In the genomic region with DNA sequence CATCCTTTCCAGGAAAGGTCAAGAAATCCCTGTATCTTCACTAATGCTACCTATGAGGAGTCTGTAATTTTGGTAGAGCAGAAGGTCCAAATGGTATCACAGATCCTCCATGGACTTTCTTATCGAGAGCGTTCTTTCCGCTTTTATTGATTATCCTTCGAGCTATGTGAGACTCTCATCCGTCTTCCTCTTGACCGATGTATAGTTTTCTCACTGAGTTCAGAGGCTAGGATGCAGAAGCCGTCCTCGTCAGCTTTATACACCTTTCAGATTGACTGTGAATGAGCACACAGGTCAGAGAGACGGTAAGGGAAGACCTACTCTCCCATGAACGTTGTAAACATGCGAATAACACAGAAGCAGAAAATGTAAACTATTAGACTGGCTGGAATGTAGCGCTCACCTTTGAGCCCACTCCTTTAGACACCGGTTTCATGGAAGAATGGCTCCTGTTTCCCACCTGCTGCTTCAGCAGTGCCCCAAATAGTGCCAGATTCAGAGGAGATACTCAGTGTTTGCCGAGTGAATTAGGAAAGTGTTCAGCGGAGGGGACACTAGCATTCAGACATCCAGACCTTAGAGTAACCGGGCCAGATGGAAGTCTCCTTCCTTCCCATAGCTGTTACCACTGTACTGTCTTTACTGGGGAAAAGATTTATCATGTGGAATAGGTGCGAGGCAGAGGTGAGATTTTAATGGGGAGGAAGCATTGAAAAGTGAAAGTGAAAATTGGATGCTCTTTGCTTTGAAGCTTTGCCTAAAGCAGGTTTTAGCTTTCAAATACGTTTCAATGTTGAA, we compare ENCODE assay signal across 12 mouse cellular contexts. TPM values are rescaled to one million over a fixed set of nuclear protein-coding genes. Genes with fewer than 3 reads are reported as not detected.
DNase-seq lines count a peak whose midpoint lies in the region; ATAC-seq and TF ChIP-seq lines count a peak whose summit lies in the region.
"Had no signal": no experiment of that assay in that cellular context is flagged by ENCODE, and none has a peak within 500 bp of the region (broad histone marks: within the 10 kb centered on the region; RNA-seq: fewer than 3 reads in every experiment).

No protein-coding gene starts in this region.

- no peaks in the 10 kb centered on the region for H3K36me3 ChIP-seq in midbrain, embryonic 11.5 days (ENCODE audit: control insufficient read depth, insufficient read depth, low read length)
- H3K36me3 ChIP-seq in midbrain, embryonic 16.5 days (ENCODE audit: control insufficient read depth, insufficient read depth, low read length), result no peaks in the 10 kb centered on the region
- 0 out of 2 replicates have a peak, but pooled peaks cover 3% of the 10 kb centered on the region for H3K36me3 ChIP-seq in intestine, postnatal 0 days (ENCODE audit: control insufficient read depth, insufficient read depth)
- no peaks in the 10 kb centered on the region; the same call in 1 of the 2 replicates for H3K36me3 ChIP-seq in stomach, postnatal 0 days (ENCODE audit: control insufficient read depth, insufficient read depth, low read length)
- H3K36me3 ChIP-seq: midbrain, embryonic 10.5 days had no signal

- H3K9ac ChIP-seq in midbrain, embryonic 11.5 days (ENCODE audit: low read length), result no peak overlapping the region
- H3K9ac ChIP-seq in midbrain, embryonic 16.5 days (ENCODE audit: low read depth, low read length), result no peak overlapping the region
- H3K9ac ChIP-seq in intestine, postnatal 0 days (ENCODE audit: low read depth, low read length), result no peak overlapping the region
- no peak overlapping the region for H3K9ac ChIP-seq in stomach, postnatal 0 days (ENCODE audit: low read length)

- no peaks in the 10 kb centered on the region for H3K27me3 ChIP-seq in midbrain, embryonic 11.5 days (ENCODE audit: control insufficient read depth, insufficient read depth, low read length)
- H3K27me3 ChIP-seq in midbrain, embryonic 16.5 days (ENCODE audit: control insufficient read depth, insufficient read depth, low read depth, low read length), result no peaks in the 10 kb centered on the region
- no peaks in the 10 kb centered on the region for H3K27me3 ChIP-seq in intestine, postnatal 0 days (replicated peaks; ENCODE audit: control insufficient read depth, insufficient read depth, low read length)
- no peaks in the 10 kb centered on the region for H3K27me3 ChIP-seq in stomach, postnatal 0 days (ENCODE audit: control insufficient read depth, insufficient read depth, low read length)

- TF ChIP-seq CTCF in intestine, postnatal 0 days (IDR thresholded peaks at IDR 0.05; ENCODE audit: low read depth), result no peak
- TF ChIP-seq CTCF in stomach, postnatal 0 days (IDR thresholded peaks at IDR 0.05; ENCODE audit: low read depth), result no peak

- no peak overlapping the region for H3K27ac ChIP-seq in midbrain, embryonic 11.5 days (ENCODE audit: low read depth, low read length)
- no peak overlapping the region for H3K27ac ChIP-seq in midbrain, embryonic 16.5 days (ENCODE audit: low read length)
- H3K27ac ChIP-seq in intestine, postnatal 0 days (ENCODE audit: low read depth, low read length), result no peak overlapping the region
- H3K27ac ChIP-seq in stomach, postnatal 0 days (replicated peaks), result no peak overlapping the region
- H3K27ac ChIP-seq: midbrain, embryonic 10.5 days had no signal

- WGBS in midbrain, embryonic 11.5 days, result 86% methylated on average over 18 of the region's 18 CpGs
- WGBS in midbrain, embryonic 16.5 days, result 84% methylated on average over 18 of the region's 18 CpGs
- 62% methylated on average over 18 of the region's 18 CpGs for WGBS in intestine, postnatal 0 days
- 43% methylated on average over 18 of the region's 18 CpGs for WGBS in stomach, postnatal 0 days

- no peak overlapping the region for H3K4me3 ChIP-seq in midbrain, embryonic 11.5 days (ENCODE audit: low read depth, low read length)
- no peak overlapping the region for H3K4me3 ChIP-seq in midbrain, embryonic 16.5 days (ENCODE audit: low read depth, low read length)
- H3K4me3 ChIP-seq in intestine, postnatal 0 days (ENCODE audit: low read depth, low read length), result peak overlapping the region; percentile 23
- H3K4me3 ChIP-seq in stomach, postnatal 0 days (ENCODE audit: low read depth, low read length), result peak overlapping the region; percentile 24
- H3K4me3 ChIP-seq: midbrain, embryonic 10.5 days had no signal

- intact Hi-C loops in heart, postnatal 25 days (cut with DNase I), result no loop called here

- DNase-seq in heart, adult 11 months, result peak; percentile 85
- no peak for DNase-seq in heart, postnatal 25 days (ENCODE audit: low spot score)
- peak; percentile 31 for DNase-seq in midbrain, embryonic 11.5 days (ENCODE audit: low spot score, missing footprints)
- no peak for DNase-seq in stomach, postnatal 0 days (ENCODE audit: low spot score)
- no peak for DNase-seq in spleen, adult 12 weeks (ENCODE audit: low spot score)
- no peak for DNase-seq in cerebellum, adult 8-10 months
- DNase-seq: embryo, embryonic 11 days; gastrocnemius, postnatal 36 days had no signal

- no peaks in the 10 kb centered on the region for H3K9me3 ChIP-seq in midbrain, embryonic 11.5 days (ENCODE audit: control insufficient read depth, low read length)
- no peaks in the 10 kb centered on the region for H3K9me3 ChIP-seq in midbrain, embryonic 16.5 days (replicated peaks; ENCODE audit: control insufficient read depth, low read length, poor library complexity, severe bottlenecking)
- no peaks in the 10 kb centered on the region for H3K9me3 ChIP-seq in intestine, postnatal 0 days (ENCODE audit: control insufficient read depth)
- H3K9me3 ChIP-seq in stomach, postnatal 0 days (ENCODE audit: control insufficient read depth, low read length), result no peaks in the 10 kb centered on the region
- H3K9me3 ChIP-seq: midbrain, embryonic 10.5 days had no signal

- no peak overlapping the region for H3K4me2 ChIP-seq in midbrain, embryonic 11.5 days
- H3K4me2 ChIP-seq in midbrain, embryonic 16.5 days (ENCODE audit: low read length), result no peak overlapping the region
- H3K4me2 ChIP-seq in intestine, postnatal 0 days (replicated peaks; ENCODE audit: low read depth), result peak overlapping the region; percentile 59
- peak overlapping the region; percentile 46 for H3K4me2 ChIP-seq in stomach, postnatal 0 days (replicated peaks; ENCODE audit: low read depth)

- no peak for TF ChIP-seq EP300 in stomach, postnatal 0 days (optimal IDR thresholded peaks at IDR 0.05)

- ATAC-seq in midbrain, embryonic 11.5 days (ENCODE audit: low FRiP score), result no peak
- ATAC-seq in midbrain, embryonic 16.5 days, result no peak
- no peak for ATAC-seq in intestine, postnatal 0 days
- ATAC-seq in stomach, postnatal 0 days (ENCODE audit: low FRiP score, low TSS enrichment), result no peak

- 0 out of 2 replicates have a peak, but pooled peaks cover 3% of the 10 kb centered on the region for H3K4me1 ChIP-seq in midbrain, embryonic 11.5 days (ENCODE audit: control insufficient read depth, insufficient read depth, low read length)
- H3K4me1 ChIP-seq in midbrain, embryonic 16.5 days (ENCODE audit: control insufficient read depth, insufficient read depth, low read length), result peaks cover 10% of the 10 kb centered on the region; the same call in 1 of the 2 replicates
- peaks cover 5% of the 10 kb centered on the region; the same call in 1 of the 2 replicates for H3K4me1 ChIP-seq in intestine, postnatal 0 days (replicated peaks; ENCODE audit: control insufficient read depth, insufficient read depth, low read length)
- no peaks in the 10 kb centered on the region for H3K4me1 ChIP-seq in stomach, postnatal 0 days (replicated peaks; ENCODE audit: control insufficient read depth, insufficient read depth)

RNA-seq across cellular contexts. Expression of a gene that starts 4.2 kb away (rescaled TPM):
- 1 to 10 TPM; 2.0 to 2.3 TPM for total RNA-seq in heart, postnatal 25 days (2021)
- polyA plus RNA-seq in midbrain, embryonic 11.5 days (2014; fragmentation: Nextera tagmentation; extraction: Ambion mirVana), result 0.34 and 0.77 TPM in 2 replicates
- 0.71 and 0.93 TPM in 2 replicates for polyA plus RNA-seq in midbrain, embryonic 16.5 days (2015; fragmentation: Nextera tagmentation; extraction: Ambion mirVana)
- 0.30 TPM in 2 replicates for polyA plus RNA-seq in intestine, postnatal 0 days (2015; fragmentation: Nextera tagmentation; extraction: Ambion mirVana)
- polyA plus RNA-seq in stomach, postnatal 0 days (2015; fragmentation: Nextera tagmentation; extraction: Ambion mirVana), result 0.08 and 0.16 TPM in 2 replicates

RNA-seq across cellular contexts. Expression of a gene that starts 4.3 kb away (rescaled TPM):
- total RNA-seq in heart, postnatal 25 days (2021), result 10 to 100 TPM; 24.9 to 27.3 TPM
- 60.4 and 68.1 TPM in 2 replicates for polyA plus RNA-seq in midbrain, embryonic 11.5 days (2014; fragmentation: Nextera tagmentation; extraction: Ambion mirVana)
- 82.4 and 84.1 TPM in 2 replicates for polyA plus RNA-seq in midbrain, embryonic 16.5 days (2015; fragmentation: Nextera tagmentation; extraction: Ambion mirVana)
- polyA plus RNA-seq in intestine, postnatal 0 days (2015; fragmentation: Nextera tagmentation; extraction: Ambion mirVana), result 147 TPM in 2 replicates
- polyA plus RNA-seq in stomach, postnatal 0 days (2015; fragmentation: Nextera tagmentation; extraction: Ambion mirVana), result 166 and 169 TPM in 2 replicates

RNA-seq across cellular contexts. Expression of a gene that starts 37.0 kb away (rescaled TPM):
- not detected for total RNA-seq in heart, postnatal 25 days (2021)
- 0.77 and 0.82 TPM in 2 replicates for polyA plus RNA-seq in midbrain, embryonic 11.5 days (2014; fragmentation: Nextera tagmentation; extraction: Ambion mirVana)
- polyA plus RNA-seq in midbrain, embryonic 16.5 days (2015; fragmentation: Nextera tagmentation; extraction: Ambion mirVana), result 3.7 and 4.3 TPM in 2 replicates
- not detected in 2 replicates for polyA plus RNA-seq in intestine, postnatal 0 days (2015; fragmentation: Nextera tagmentation; extraction: Ambion mirVana)
- polyA plus RNA-seq in stomach, postnatal 0 days (2015; fragmentation: Nextera tagmentation; extraction: Ambion mirVana), result 0.24 TPM in 1 of 2 replicates, not detected in the other
- total RNA-seq: adrenal gland, postnatal 10 days; gastrocnemius, postnatal 36 days had no signal

RNA-seq across cellular contexts. Expression of a gene that starts 39.2 kb away (rescaled TPM):
- not detected for total RNA-seq in heart, postnatal 25 days (2021)
- not detected in 2 replicates for polyA plus RNA-seq in midbrain, embryonic 11.5 days (2014; fragmentation: Nextera tagmentation; extraction: Ambion mirVana)
- polyA plus RNA-seq in midbrain, embryonic 16.5 days (2015; fragmentation: Nextera tagmentation; extraction: Ambion mirVana), result not detected in 2 replicates
- 0.17 TPM in 1 of 2 replicates, not detected in the other for polyA plus RNA-seq in intestine, postnatal 0 days (2015; fragmentation: Nextera tagmentation; extraction: Ambion mirVana)
- 0.05 and 0.06 TPM in 2 replicates for polyA plus RNA-seq in stomach, postnatal 0 days (2015; fragmentation: Nextera tagmentation; extraction: Ambion mirVana)
- total RNA-seq: adrenal gland, postnatal 10 days; gastrocnemius, postnatal 36 days had no signal
- polyA plus RNA-seq: midbrain, embryonic 10.5 days had no signal

RNA-seq across cellular contexts. Expression of a gene that starts 46.3 kb away (rescaled TPM):
- total RNA-seq in heart, postnatal 25 days (2021), result under 1 TPM; 0.39 to 0.62 TPM
- polyA plus RNA-seq in midbrain, embryonic 11.5 days (2014; fragmentation: Nextera tagmentation; extraction: Ambion mirVana), result 6.3 and 8.0 TPM in 2 replicates
- 0.82 and 1.4 TPM in 2 replicates for polyA plus RNA-seq in midbrain, embryonic 16.5 days (2015; fragmentation: Nextera tagmentation; extraction: Ambion mirVana)
- polyA plus RNA-seq in intestine, postnatal 0 days (2015; fragmentation: Nextera tagmentation; extraction: Ambion mirVana), result 48.4 and 50.0 TPM in 2 replicates
- polyA plus RNA-seq in stomach, postnatal 0 days (2015; fragmentation: Nextera tagmentation; extraction: Ambion mirVana), result 3.0 and 3.2 TPM in 2 replicates
- total RNA-seq: gastrocnemius, postnatal 36 days had no signal

Comparison
In these comparisons a context has a peak if more than half of its experiments do, and no peak if none do; other contexts are left out.
1. DNase-seq: peak in heart, adult 11 months (single experiment) and midbrain, embryonic 11.5 days (single experiment); none in heart, postnatal 25 days (single experiment), stomach, postnatal 0 days (single experiment), spleen, adult 12 weeks (single experiment) and cerebellum, adult 8-10 months (single experiment).
2. H3K4me2 ChIP-seq: peak in intestine, postnatal 0 days (single experiment) and stomach, postnatal 0 days (single experiment); none in midbrain, embryonic 11.5 days (single experiment) and midbrain, embryonic 16.5 days (single experiment).
3. H3K4me3 ChIP-seq: peak in intestine, postnatal 0 days (single experiment) and stomach, postnatal 0 days (single experiment); none in midbrain, embryonic 11.5 days (single experiment) and midbrain, embryonic 16.5 days (single experiment).